Mouse (Mus musculus): ENCODE data around the gene Arnt.
"Not testable (repeated sequence)": the region's sequence is repeated elsewhere in the genome, so short reads cannot be mapped to it uniquely, and the experiment has no call there.

Gene Arnt

GRCm38 (mm10) chr3:95526622-95527211 is 92.5 kb downstream of the Arnt start, which contains the start of gene Ctss:
Gene Ctss, plus strand, starts transcription at chr3:95526786.
- DNase-seq (ENCODE audit: low read depth, low spot score): no peak

GRCm38 (mm10) chr3:95529814-95530213 is 95.6 kb downstream of the Arnt start:
- DNase-seq (ENCODE audit: low read depth, low spot score): no peak

- DNase-seq (ENCODE audit: low read depth, low spot score): no peak
Observed at GRCm38 (mm10) chr3:95531025-95531424, 96.8 kb downstream of the Arnt start.

GRCm38 (mm10) chr3:95533364-95533763 is 99.2 kb downstream of the Arnt start:
- no peak for DNase-seq (ENCODE audit: low read depth, low spot score)

- no peak for DNase-seq (ENCODE audit: low read depth, low spot score)
Observed at GRCm38 (mm10) chr3:95534927-95535326, 100.7 kb downstream of the Arnt start.

GRCm38 (mm10) chr3:95538936-95539335 is 104.7 kb downstream of the Arnt start:
- no peak for DNase-seq (ENCODE audit: low read depth, low spot score)

- no peak for DNase-seq (ENCODE audit: low read depth, low spot score)
Observed at GRCm38 (mm10) chr3:95539837-95540236, 105.6 kb downstream of the Arnt start.

- not testable (repeated sequence) for DNase-seq (ENCODE audit: low read depth, low spot score)
Observed at GRCm38 (mm10) chr3:95541186-95541585, 107.0 kb downstream of the Arnt start.

- DNase-seq (ENCODE audit: low read depth, low spot score): no peak
Observed at GRCm38 (mm10) chr3:95542171-95542570, 108.0 kb downstream of the Arnt start.

GRCm38 (mm10) chr3:95542981-95543380 is 108.8 kb downstream of the Arnt start:
- no peak for DNase-seq (ENCODE audit: low read depth, low spot score)
